Mouse (Mus musculus): ENCODE measurements around the gene Kcnab1. TPM values are rescaled to one million over a fixed set of nuclear protein-coding genes. Genes with fewer than 3 reads are reported as not detected.

The Kcnab1 gene
- polyA plus RNA-seq, 1 experiment from 2014 or later: 0.63 TPM

- H3K9me3 ChIP-seq (ENCODE audit: low read length): no peaks in the 10 kb centered on the region
- H3K4me2 ChIP-seq (replicated peaks; ENCODE audit: low read depth, low read length): no peak overlapping the region
- H3K4me3 ChIP-seq (ENCODE audit: low read depth, low read length): no peak overlapping the region
- DNase-seq (ENCODE audit: low spot score) (no peak), ATAC-seq (no peak)
- WGBS: 85% methylated on average over 10 of the region's 10 CpGs
- H3K36me3 ChIP-seq (ENCODE audit: insufficient read depth, low read length): no peaks in the 10 kb centered on the region
- no peak overlapping the region for H3K9ac ChIP-seq (replicated peaks; ENCODE audit: low read depth)
- no peaks in the 10 kb centered on the region for H3K4me1 ChIP-seq (ENCODE audit: insufficient read depth, low read depth, low read length)
- TF ChIP-seq EP300 (IDR thresholded peaks at IDR 0.05) (no peak), CTCF (IDR thresholded peaks at IDR 0.05) (no peak)
- no peaks in the 10 kb centered on the region for H3K27me3 ChIP-seq (replicated peaks; ENCODE audit: insufficient read depth, low read length)
- H3K27ac ChIP-seq (ENCODE audit: low read length): no peak overlapping the region
These were observed 256.9 kb downstream of the Kcnab1 start for GRCm38 (mm10) chr3:65365921-65366710.

GRCm38 (mm10) chr3:65367944-65368343, 258.8 kb downstream of the Kcnab1 start:
- H3K4me1 ChIP-seq (ENCODE audit: insufficient read depth, low read depth, low read length): no peaks in the 10 kb centered on the region
- TF ChIP-seq EP300 (IDR thresholded peaks at IDR 0.05) (no peak), CTCF (IDR thresholded peaks at IDR 0.05) (no peak)
- H3K9ac ChIP-seq (replicated peaks; ENCODE audit: low read depth): no peak overlapping the region
- H3K9me3 ChIP-seq (ENCODE audit: low read length): no peaks in the 10 kb centered on the region
- H3K27ac ChIP-seq (ENCODE audit: low read length): no peak overlapping the region
- 77% methylated on average over 4 of the region's 4 CpGs for WGBS
- no peak overlapping the region for H3K4me3 ChIP-seq (ENCODE audit: low read depth, low read length)
- no peaks in the 10 kb centered on the region for H3K27me3 ChIP-seq (replicated peaks; ENCODE audit: insufficient read depth, low read length)
- no peak overlapping the region for H3K4me2 ChIP-seq (replicated peaks; ENCODE audit: low read depth, low read length)
- ATAC-seq (no peak), DNase-seq (ENCODE audit: low spot score) (no peak)
- no peaks in the 10 kb centered on the region for H3K36me3 ChIP-seq (ENCODE audit: insufficient read depth, low read length)

- no peak for DNase-seq (ENCODE audit: low spot score)
- H3K36me3 ChIP-seq (ENCODE audit: insufficient read depth, low read length): 0 out of 2 replicates have a peak, but pooled peaks cover 7% of the 10 kb centered on the region
- 0 out of 2 replicates have a peak, but pooled peaks cover 2% of the 10 kb centered on the region for H3K4me1 ChIP-seq (ENCODE audit: insufficient read depth, low read depth, low read length)
- TF ChIP-seq EP300 (IDR thresholded peaks at IDR 0.05) (peak; percentile 61), CTCF (IDR thresholded peaks at IDR 0.05) (no peak)
- no peaks in the 10 kb centered on the region for H3K9me3 ChIP-seq (ENCODE audit: low read length)
- ATAC-seq: no peak
- whole genome bisulfite sequencing: 83% methylated on average over 4 of the region's 4 CpGs
- H3K27me3 ChIP-seq (replicated peaks; ENCODE audit: insufficient read depth, low read length): no peaks in the 10 kb centered on the region
- H3K4me3 ChIP-seq (ENCODE audit: low read depth, low read length): no peak overlapping the region
- H3K4me2 ChIP-seq (replicated peaks; ENCODE audit: low read depth, low read length): no peak overlapping the region
- H3K27ac ChIP-seq (ENCODE audit: low read length): no peak overlapping the region
- no peak overlapping the region for H3K9ac ChIP-seq (replicated peaks; ENCODE audit: low read depth)
These were observed 263.4 kb downstream of the Kcnab1 start for GRCm38 (mm10) chr3:65372552-65372951.

- Histone ChIP-seq H3K36me3 (ENCODE audit: insufficient read depth, low read length) (0 out of 2 replicates have a peak, but pooled peaks cover 7% of the 10 kb centered on the region), H3K4me1 (ENCODE audit: insufficient read depth, low read depth, low read length) (0 out of 2 replicates have a peak, but pooled peaks cover 2% of the 10 kb centered on the region), H3K9me3 (ENCODE audit: low read length) (no peaks in the 10 kb centered on the region), H3K9ac (replicated peaks; ENCODE audit: low read depth) (no peak overlapping the region), H3K4me2 (replicated peaks; ENCODE audit: low read depth, low read length) (no peak overlapping the region), H3K27me3 (replicated peaks; ENCODE audit: insufficient read depth, low read length) (no peaks in the 10 kb centered on the region), H3K4me3 (ENCODE audit: low read depth, low read length) (no peak overlapping the region), H3K27ac (ENCODE audit: low read length) (no peak overlapping the region)
- WGBS: 56% methylated on average over 5 of the region's 5 CpGs
- ATAC-seq (peak; percentile 62), DNase-seq (ENCODE audit: low spot score) (no peak)
- TF ChIP-seq CTCF (IDR thresholded peaks at IDR 0.05): no peak
- no peak for TF ChIP-seq EP300 (IDR thresholded peaks at IDR 0.05)
These were observed 264.5 kb downstream of the Kcnab1 start for GRCm38 (mm10) chr3:65373594-65374182.

- Histone ChIP-seq H3K9ac (replicated peaks; ENCODE audit: low read depth) (no peak overlapping the region), H3K4me1 (ENCODE audit: insufficient read depth, low read depth, low read length) (0 out of 2 replicates have a peak, but pooled peaks cover 2% of the 10 kb centered on the region), H3K27ac (ENCODE audit: low read length) (no peak overlapping the region), H3K36me3 (ENCODE audit: insufficient read depth, low read length) (0 out of 2 replicates have a peak, but pooled peaks cover 7% of the 10 kb centered on the region), H3K4me3 (ENCODE audit: low read depth, low read length) (no peak overlapping the region), H3K9me3 (ENCODE audit: low read length) (no peaks in the 10 kb centered on the region), H3K27me3 (replicated peaks; ENCODE audit: insufficient read depth, low read length) (no peaks in the 10 kb centered on the region), H3K4me2 (replicated peaks; ENCODE audit: low read depth, low read length) (no peak overlapping the region)
- ATAC-seq (no peak), DNase-seq (ENCODE audit: low spot score) (no peak)
- 78% methylated on average over 3 of the region's 3 CpGs for WGBS
- TF ChIP-seq EP300 (IDR thresholded peaks at IDR 0.05): no peak
- TF ChIP-seq CTCF (IDR thresholded peaks at IDR 0.05): no peak
These were observed 265.5 kb downstream of the Kcnab1 start for GRCm38 (mm10) chr3:65374729-65375128.

GRCm38 (mm10) chr3:65378724-65379123, 269.5 kb downstream of the Kcnab1 start:
- ATAC-seq: peak; percentile 78
- H3K36me3 ChIP-seq (ENCODE audit: insufficient read depth, low read length): peaks cover 19% of the 10 kb centered on the region; the same call in 1 of the 2 replicates
- H3K27me3 ChIP-seq (replicated peaks; ENCODE audit: insufficient read depth, low read length): no peaks in the 10 kb centered on the region
- H3K9ac ChIP-seq (replicated peaks; ENCODE audit: low read depth): no peak overlapping the region
- H3K4me2 ChIP-seq (replicated peaks; ENCODE audit: low read depth, low read length): no peak overlapping the region
- peak; percentile 73 for DNase-seq (ENCODE audit: low spot score)
- no peak overlapping the region for H3K4me3 ChIP-seq (ENCODE audit: low read depth, low read length)
- no peaks in the 10 kb centered on the region for H3K9me3 ChIP-seq (ENCODE audit: low read length)
- H3K4me1 ChIP-seq (ENCODE audit: insufficient read depth, low read depth, low read length): no peaks in the 10 kb centered on the region
- H3K27ac ChIP-seq (ENCODE audit: low read length): no peak overlapping the region
- TF ChIP-seq EP300 (IDR thresholded peaks at IDR 0.05) (no peak), CTCF (IDR thresholded peaks at IDR 0.05) (no peak)
